Mouse (Mus musculus): ENCODE measurements around the gene Espn. TPM values are rescaled to one million over a fixed set of nuclear protein-coding genes. Genes with fewer than 3 reads are reported as not detected.

Espn gene
- total and polyA plus RNA-seq, 2 experiments from 2014 or later, result 0.69 to 0.71 TPM

- Histone ChIP-seq H3K36me3 (ENCODE audit: insufficient read depth) (peaks cover 2% of the 10 kb centered on the region; the same call in 1 of the 2 replicates), H3K27me3 (ENCODE audit: insufficient read depth, low read length) (no peaks in the 10 kb centered on the region), H3K4me3 (ENCODE audit: low read depth, low read length) (no peak overlapping the region), H3K4me1 (ENCODE audit: insufficient read depth) (peaks cover 13% of the 10 kb centered on the region), H3K9ac (0 out of 2 replicates have a peak overlapping the region, but pooled peaks have one; percentile 14), H3K27ac (ENCODE audit: low read depth, low read length) (peak overlapping the region; percentile 60), H3K9me3 (ENCODE audit: low read length) (no peaks in the 10 kb centered on the region), H3K4me2 (ENCODE audit: low read depth) (peak overlapping the region; percentile 20)
- TF ChIP-seq CTCF (IDR thresholded peaks at IDR 0.05; ENCODE audit: low read depth), result no peak
- 6% methylated on average over 19 of the region's 19 CpGs for WGBS
- peak; percentile 61 for ATAC-seq
- DNase-seq, result peak; percentile 57
These were observed 33.5 kb upstream of the Espn start for GRCm38 (mm10) chr4:152185510-152186204.

- peak; percentile 46 for DNase-seq
- no peaks in the 10 kb centered on the region for H3K9me3 ChIP-seq (ENCODE audit: low read length)
- 12% methylated on average over 3 of the region's 3 CpGs for WGBS
These were observed 33.0 kb upstream of the Espn start for GRCm38 (mm10) chr4:152185137-152185509.

GRCm38 (mm10) chr4:152184353-152185035 is 32.3 kb upstream of the Espn start:
- WGBS, result 37% methylated on average over 7 of the region's 7 CpGs
- H3K9me3 ChIP-seq (ENCODE audit: low read length), result no peaks in the 10 kb centered on the region
- peaks cover 2% of the 10 kb centered on the region for H3K36me3 ChIP-seq (ENCODE audit: insufficient read depth)
- no peak overlapping the region for H3K4me2 ChIP-seq (ENCODE audit: low read depth)
- peak overlapping the region; percentile 14; the same call in 1 of the 2 replicates for H3K9ac ChIP-seq
- peaks cover 23% of the 10 kb centered on the region for H3K4me1 ChIP-seq (ENCODE audit: insufficient read depth)
- no peaks in the 10 kb centered on the region for H3K27me3 ChIP-seq (ENCODE audit: insufficient read depth, low read length)
- ATAC-seq, result peak; percentile 84
- DNase-seq, result peak; percentile 76
- peak; percentile 71 for TF ChIP-seq CTCF (IDR thresholded peaks at IDR 0.05; ENCODE audit: low read depth)
- H3K27ac ChIP-seq (ENCODE audit: low read depth, low read length), result peak overlapping the region; percentile 71
- H3K4me3 ChIP-seq (ENCODE audit: low read depth, low read length), result no peak overlapping the region

More at GRCm38 (mm10) chr4:152185137-152185509, 33.0 kb upstream of the Espn start:
- H3K4me3 ChIP-seq (ENCODE audit: low read depth, low read length), result no peak overlapping the region
- H3K27me3 ChIP-seq (ENCODE audit: insufficient read depth, low read length), result no peaks in the 10 kb centered on the region
- peak overlapping the region; percentile 20; the same call in 1 of the 2 replicates for H3K4me2 ChIP-seq (ENCODE audit: low read depth)
- peak overlapping the region; percentile 14; the same call in 1 of the 2 replicates for H3K9ac ChIP-seq
- H3K36me3 ChIP-seq (ENCODE audit: insufficient read depth), result peaks cover 2% of the 10 kb centered on the region
- ATAC-seq, result peak; percentile 51
- H3K27ac ChIP-seq (ENCODE audit: low read depth, low read length), result peak overlapping the region; percentile 60
- peaks cover 16% of the 10 kb centered on the region for H3K4me1 ChIP-seq (ENCODE audit: insufficient read depth)
- TF ChIP-seq CTCF (IDR thresholded peaks at IDR 0.05; ENCODE audit: low read depth), result peak; percentile 33

- WGBS, result 91% methylated on average over 10 of the region's 10 CpGs
- DNase-seq (no peak), ATAC-seq (no peak)
- no peaks in the 10 kb centered on the region for H3K27me3 ChIP-seq (ENCODE audit: insufficient read depth, low read length)
- peaks cover 28% of the 10 kb centered on the region for H3K4me1 ChIP-seq (ENCODE audit: insufficient read depth)
- H3K9ac ChIP-seq, result no peak overlapping the region
- H3K27ac ChIP-seq (ENCODE audit: low read depth, low read length), result no peak overlapping the region
- H3K4me2 ChIP-seq (ENCODE audit: low read depth), result no peak overlapping the region
- no peaks in the 10 kb centered on the region for H3K9me3 ChIP-seq (ENCODE audit: low read length)
- H3K36me3 ChIP-seq (ENCODE audit: insufficient read depth), result peaks cover 2% of the 10 kb centered on the region
- no peak for TF ChIP-seq CTCF (IDR thresholded peaks at IDR 0.05; ENCODE audit: low read depth)
- no peak overlapping the region for H3K4me3 ChIP-seq (ENCODE audit: low read depth, low read length)
These were observed 30.0 kb upstream of the Espn start for GRCm38 (mm10) chr4:152182205-152182604.

GRCm38 (mm10) chr4:152179946-152180660 is 27.9 kb upstream of the Espn start:
- no peaks in the 10 kb centered on the region for H3K27me3 ChIP-seq (ENCODE audit: insufficient read depth, low read length)
- 88% methylated on average over 16 of the region's 16 CpGs for WGBS
- H3K27ac ChIP-seq (ENCODE audit: low read depth, low read length), result no peak overlapping the region
- ATAC-seq (no peak), DNase-seq (no peak)
- no peak overlapping the region for H3K4me3 ChIP-seq (ENCODE audit: low read depth, low read length)
- peak overlapping the region; percentile 83 for H3K4me2 ChIP-seq (ENCODE audit: low read depth)
- no peak overlapping the region for H3K9ac ChIP-seq
- peaks cover 16% of the 10 kb centered on the region; the same call in 1 of the 2 replicates for H3K4me1 ChIP-seq (ENCODE audit: insufficient read depth)
- no peaks in the 10 kb centered on the region for H3K9me3 ChIP-seq (ENCODE audit: low read length)
- H3K36me3 ChIP-seq (ENCODE audit: insufficient read depth), result peaks cover 2% of the 10 kb centered on the region
- TF ChIP-seq CTCF (IDR thresholded peaks at IDR 0.05; ENCODE audit: low read depth), result no peak

GRCm38 (mm10) chr4:152178916-152179705 is 26.9 kb upstream of the Espn start:
- peaks cover 15% of the 10 kb centered on the region; the same call in 1 of the 2 replicates for H3K4me1 ChIP-seq (ENCODE audit: insufficient read depth)
- H3K27me3 ChIP-seq (ENCODE audit: insufficient read depth, low read length), result no peaks in the 10 kb centered on the region
- no peaks in the 10 kb centered on the region for H3K9me3 ChIP-seq (ENCODE audit: low read length)
- TF ChIP-seq CTCF (IDR thresholded peaks at IDR 0.05; ENCODE audit: low read depth), result no peak
- peak overlapping the region; percentile 80 for H3K4me3 ChIP-seq (ENCODE audit: low read depth, low read length)
- ATAC-seq, result no peak
- no peak overlapping the region; the same call in 1 of the 2 replicates for H3K27ac ChIP-seq (ENCODE audit: low read depth, low read length)
- peak overlapping the region; percentile 90 for H3K9ac ChIP-seq
- 27% methylated on average over 16 of the region's 16 CpGs for WGBS
- peak; percentile 17 for DNase-seq
- H3K36me3 ChIP-seq (ENCODE audit: insufficient read depth), result peaks cover 2% of the 10 kb centered on the region
- peak overlapping the region; percentile 83 for H3K4me2 ChIP-seq (ENCODE audit: low read depth)

All from forebrain, postnatal 0 days (tissue).